Mouse (Mus musculus): ENCODE data around the gene Celf2.
"Not testable (repeated sequence)": the region's sequence is repeated elsewhere in the genome, so short reads cannot be mapped to it uniquely, and the experiment has no call there.

Celf2 gene

DNA sequence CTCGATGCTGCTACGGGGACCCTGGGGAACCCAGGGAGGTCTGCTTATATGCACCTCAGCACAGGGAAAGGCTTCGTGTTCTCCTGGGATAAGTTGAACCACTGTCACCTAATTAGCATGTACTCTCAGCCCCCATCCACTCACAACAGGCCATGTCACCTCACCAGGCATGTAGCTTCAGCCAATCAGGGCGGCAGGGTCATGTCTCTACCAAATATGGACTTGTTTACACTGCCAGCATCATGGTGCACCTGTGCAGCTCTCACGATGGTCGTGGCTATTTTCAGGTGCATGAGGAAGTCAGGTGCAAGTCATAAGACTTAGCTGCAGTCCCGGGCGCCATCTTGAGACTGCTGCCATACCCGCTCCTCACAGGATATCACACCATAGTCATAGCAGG is at the start of gene Celf2:
Celf2 (minus strand) TSS at position 101 of the 400 bp plus-strand sequence.
- DNase-seq (ENCODE audit: low spot score): not testable (repeated sequence)

GRCm38 (mm10) chr2:7555144-7555892 is 46.0 kb upstream of the Celf2 start:
- no peak for DNase-seq (ENCODE audit: low spot score)

DNA sequence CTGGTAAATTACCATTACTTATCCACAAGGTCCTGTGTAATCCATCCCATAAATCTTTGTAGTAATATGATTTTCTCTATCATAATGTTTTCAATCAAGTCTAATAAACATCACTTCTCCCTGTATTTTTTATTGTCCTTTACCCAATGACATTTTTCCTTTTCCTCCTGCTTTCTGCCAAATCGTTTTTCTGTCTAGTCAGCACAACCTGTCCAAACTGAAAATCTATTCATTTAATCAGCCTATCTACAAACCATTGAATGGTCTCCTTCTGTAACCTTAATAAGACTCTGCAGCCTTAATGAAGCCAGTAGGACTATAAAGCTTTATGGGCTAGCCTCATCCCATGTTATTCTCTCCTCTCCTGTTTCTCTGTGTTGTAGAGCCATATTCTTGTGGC is 45.2 kb upstream of the Celf2 start:
- no peak for DNase-seq (ENCODE audit: low spot score)

- no peak for DNase-seq (ENCODE audit: low spot score)
These were observed 43.5 kb upstream of the Celf2 start for GRCm38 (mm10) chr2:7552887-7553286.

GRCm38 (mm10) chr2:7548886-7549285 is 39.5 kb upstream of the Celf2 start:
- DNase-seq (ENCODE audit: low spot score): no peak

- DNase-seq (ENCODE audit: low spot score): no peak
These were observed 25.3 kb upstream of the Celf2 start for GRCm38 (mm10) chr2:7534615-7535204.

DNA sequence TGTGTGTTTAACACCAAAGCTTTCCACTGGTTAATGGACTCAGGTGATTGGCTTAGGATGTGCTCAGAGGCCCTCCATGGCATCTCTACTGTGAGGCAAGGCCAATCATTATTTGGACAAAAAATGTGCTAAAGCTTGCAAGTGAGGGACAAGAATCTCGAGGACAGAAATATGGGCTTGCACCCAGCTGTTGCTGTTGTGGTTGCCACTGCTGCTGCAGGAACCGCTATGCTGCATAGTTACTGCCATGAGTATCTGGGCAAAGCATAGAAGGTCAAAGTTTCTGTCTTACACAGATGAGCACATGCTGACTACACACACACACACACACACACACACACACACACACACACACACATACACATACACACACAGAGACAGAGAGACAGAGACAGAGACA is 24.8 kb upstream of the Celf2 start:
- DNase-seq (ENCODE audit: low spot score): no peak

GRCm38 (mm10) chr2:7531185-7531960 is 22.0 kb upstream of the Celf2 start:
- no peak for DNase-seq (ENCODE audit: low spot score)

GRCm38 (mm10) chr2:7530461-7531184 is 21.3 kb upstream of the Celf2 start:
- DNase-seq (ENCODE audit: low spot score): no peak

- no peak for DNase-seq (ENCODE audit: low spot score)
These were observed 20.3 kb upstream of the Celf2 start for GRCm38 (mm10) chr2:7529637-7530036.

DNA sequence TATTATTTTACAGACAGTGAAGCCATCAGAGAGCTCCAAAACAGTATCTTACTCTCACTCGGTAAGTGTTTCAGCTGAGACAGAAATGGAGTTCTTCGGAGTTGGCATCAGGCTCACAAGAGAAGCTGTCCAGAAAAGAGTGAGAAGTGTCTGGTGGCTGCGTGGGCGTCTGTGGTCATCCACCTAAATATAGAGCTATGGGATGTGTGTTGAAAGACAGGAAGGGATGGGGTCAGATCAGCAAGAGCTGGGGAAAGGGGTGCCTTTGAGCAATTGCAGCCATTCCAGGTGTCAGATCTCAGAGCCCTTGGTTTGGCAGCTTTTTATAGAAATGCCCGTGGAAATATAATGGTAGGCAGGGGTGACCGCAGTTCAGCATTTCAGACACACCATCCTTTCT is 17.3 kb upstream of the Celf2 start:
- no peak for DNase-seq (ENCODE audit: low spot score)

DNA sequence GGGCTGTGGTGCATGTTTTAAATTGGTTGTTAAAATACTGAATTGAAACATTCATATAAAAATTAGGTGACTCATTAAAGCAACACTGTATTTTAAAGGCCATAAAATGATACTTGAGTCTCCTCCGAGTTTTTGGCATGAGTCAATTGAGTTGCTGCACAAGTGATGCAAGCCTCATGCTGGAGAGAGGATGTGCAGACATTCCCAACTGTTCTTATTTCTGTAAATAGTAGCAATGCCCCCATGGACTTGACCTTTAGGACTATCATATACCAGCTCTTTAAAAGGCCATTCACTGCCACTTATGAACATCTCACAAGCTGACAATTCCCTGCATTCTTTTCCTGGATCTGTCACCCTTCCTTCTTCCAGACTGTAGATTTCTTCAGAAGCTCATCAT is 10.1 kb upstream of the Celf2 start:
- DNase-seq (ENCODE audit: low spot score): no peak

GRCm38 (mm10) chr2:7493420-7493819 is 15.9 kb downstream of the Celf2 start:
- DNase-seq (ENCODE audit: low spot score): no peak

- DNase-seq (ENCODE audit: low spot score): no peak
These were observed 24.4 kb downstream of the Celf2 start for GRCm38 (mm10) chr2:7484974-7485373.

- DNase-seq (ENCODE audit: low spot score): no peak
These were observed 27.3 kb downstream of the Celf2 start for GRCm38 (mm10) chr2:7482062-7482461.

DNA sequence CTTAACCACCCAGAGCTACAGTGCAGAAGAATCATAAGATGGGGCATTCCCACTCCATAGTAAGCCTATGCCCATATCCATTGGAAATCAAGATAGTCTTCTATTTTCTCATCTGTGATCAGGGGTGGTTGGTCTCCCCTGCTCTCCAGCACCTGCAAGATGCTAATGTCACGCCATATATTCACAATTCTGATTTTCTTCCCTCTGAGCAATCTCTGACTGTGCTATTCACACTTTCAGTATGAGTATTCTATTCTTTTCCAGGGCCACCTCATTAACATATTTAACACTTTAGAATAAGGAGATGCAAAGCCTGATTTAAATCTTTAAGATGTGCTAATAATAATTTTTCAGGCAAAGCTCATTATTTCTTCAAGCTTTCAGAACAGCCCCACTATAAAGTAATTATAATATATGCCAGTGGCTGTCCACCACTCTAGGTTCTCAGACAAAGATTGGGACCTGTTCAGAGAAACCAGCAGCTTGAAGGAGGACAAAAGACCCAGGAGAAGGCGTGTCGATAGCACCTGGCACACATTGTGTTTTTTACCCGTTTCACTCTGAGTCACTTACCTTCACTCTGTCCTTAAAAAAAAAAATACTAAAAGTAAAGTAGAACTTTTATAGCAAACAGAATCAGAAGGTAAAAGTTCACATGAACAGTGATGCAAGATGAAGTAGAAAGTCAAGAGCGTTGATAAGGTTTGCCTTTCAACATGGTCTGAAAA is 48.9 kb downstream of the Celf2 start:
- DNase-seq (ENCODE audit: low spot score): no peak

DNA sequence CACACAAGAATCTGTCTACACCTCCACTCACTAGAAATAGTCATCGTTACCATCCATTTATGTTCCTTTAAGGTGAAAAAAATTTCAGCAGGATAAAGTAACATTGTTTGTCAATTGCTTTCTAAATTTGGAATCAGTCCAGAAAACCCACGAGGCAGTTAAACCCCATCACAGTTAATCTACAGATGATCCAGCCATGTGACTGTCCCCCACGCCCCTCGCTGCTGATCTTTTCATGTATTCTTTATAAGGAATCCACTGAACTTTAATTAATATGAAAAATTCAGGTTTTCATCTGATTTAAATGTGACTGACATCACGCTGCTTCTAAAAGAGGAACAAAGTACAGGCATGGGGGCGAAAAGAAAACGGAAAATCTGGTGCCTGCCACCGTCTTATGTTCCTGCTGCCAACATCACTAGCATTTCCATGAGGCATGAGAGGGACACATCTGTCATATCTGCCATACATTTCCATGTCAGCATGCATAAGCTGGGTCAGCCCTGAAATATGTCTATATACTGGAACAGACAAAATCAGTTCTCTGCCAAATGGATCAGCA is 70.6 kb downstream of the Celf2 start:
- DNase-seq (ENCODE audit: low spot score): no peak

DNA sequence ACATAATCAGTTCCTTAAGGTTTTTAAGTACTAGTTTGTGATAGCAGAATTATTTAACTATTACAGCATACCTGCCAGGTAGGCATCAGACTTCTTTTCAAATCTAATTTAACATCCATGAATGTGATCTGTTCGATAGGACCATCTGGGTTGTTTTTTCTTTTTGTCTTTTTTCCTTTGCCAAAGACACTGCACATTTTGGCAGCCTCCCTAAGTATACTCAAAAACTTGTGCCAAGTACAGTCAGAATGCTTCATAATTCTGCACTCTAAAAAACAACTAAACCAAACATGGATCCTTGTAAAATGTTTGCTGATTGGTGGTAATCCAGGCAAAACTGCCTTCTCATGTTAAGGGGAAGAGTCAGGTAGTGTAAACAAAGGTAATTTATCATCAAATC is 82.9 kb downstream of the Celf2 start:
- DNase-seq (ENCODE audit: low spot score): no peak

DNA sequence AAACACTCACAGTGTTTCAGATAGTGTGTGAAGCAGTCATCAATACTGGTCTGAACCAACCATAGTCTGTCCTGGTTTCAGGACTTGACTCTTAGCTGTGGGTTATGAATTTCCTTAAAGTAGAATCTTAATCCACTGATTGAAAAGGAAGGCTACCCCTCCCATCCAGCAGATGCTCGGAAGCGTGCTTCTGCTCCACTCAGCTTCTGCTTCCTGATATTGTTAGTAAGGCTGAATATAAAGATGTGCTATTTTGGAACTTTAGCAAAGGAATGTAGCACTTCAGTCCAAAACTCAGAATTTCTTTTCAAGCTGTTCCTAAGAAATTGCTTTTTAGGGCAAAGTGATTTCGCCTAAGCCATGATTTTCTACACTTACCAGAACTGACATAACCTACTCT is 108.8 kb downstream of the Celf2 start:
- no peak for DNase-seq (ENCODE audit: low spot score)

DNA sequence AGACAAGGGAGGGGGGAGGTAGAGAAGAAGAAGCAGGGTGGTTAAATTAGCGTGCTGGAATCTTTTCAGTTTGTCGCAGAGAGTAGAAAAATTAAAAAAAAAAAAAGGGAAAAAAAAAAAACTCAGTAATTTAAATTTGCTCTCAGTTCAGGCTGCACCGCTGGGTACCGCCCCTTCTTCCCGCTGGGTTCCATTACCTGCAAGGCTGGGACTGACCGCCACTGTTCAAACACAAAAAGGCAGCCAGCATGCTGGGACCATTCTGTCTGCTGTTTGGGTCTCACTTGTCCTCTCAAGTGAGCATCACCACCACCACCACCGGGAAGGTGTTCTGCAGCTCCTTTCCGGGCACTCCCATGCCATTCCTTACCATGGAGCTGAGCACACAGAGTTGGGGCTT is 113.4 kb downstream of the Celf2 start:
- no peak for DNase-seq (ENCODE audit: low spot score)

GRCm38 (mm10) chr2:7395473-7395872 is 113.9 kb downstream of the Celf2 start:
- no peak for DNase-seq (ENCODE audit: low spot score)

All from testis, postnatal 10 days (tissue).